Mouse (Mus musculus): ENCODE measurements around the gene Zfp385b. TPM values are rescaled to one million over a fixed set of nuclear protein-coding genes. Genes with fewer than 3 reads are reported as not detected.

The Zfp385b gene
- polyA plus RNA-seq, 1 experiment: 8.8 TPM

DNA sequence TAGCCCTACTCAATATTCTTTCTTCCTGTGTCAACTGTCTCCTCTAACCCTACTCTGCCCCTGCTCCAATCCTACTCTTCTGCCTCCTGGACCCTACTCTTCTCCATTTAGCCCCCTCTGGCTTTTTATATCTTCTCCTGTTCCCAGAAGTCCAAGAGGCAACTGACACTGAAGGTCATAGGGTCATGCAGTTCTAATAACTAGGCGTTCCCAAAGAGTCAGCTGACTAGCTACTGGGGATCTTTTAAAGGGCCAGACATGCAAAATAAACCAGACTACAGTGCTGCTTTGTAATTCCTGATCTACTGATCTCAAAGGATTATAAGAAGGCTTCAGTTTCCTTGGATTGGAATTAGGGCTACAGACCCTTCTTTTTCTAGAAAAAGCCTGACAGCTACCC lies 276.1 kb downstream of the Zfp385b start:
- Histone ChIP-seq H3K4me3 (ENCODE audit: control insufficient read depth, low read depth, low read length) (no peak overlapping the region), H3K36me3 (ENCODE audit: control insufficient read depth, insufficient read depth, low read length) (no peaks in the 10 kb centered on the region), H3K27me3 (ENCODE audit: control insufficient read depth, insufficient read depth, low read length) (no peaks in the 10 kb centered on the region), H3K4me1 (ENCODE audit: control insufficient read depth, insufficient read depth, low read length) (no peaks in the 10 kb centered on the region), H3K27ac (ENCODE audit: control insufficient read depth, insufficient read depth, low read depth, low read length) (no peak overlapping the region)
- TF ChIP-seq CTCF (IDR thresholded peaks at IDR 0.05; ENCODE audit: control insufficient read depth, insufficient read depth, insufficient replicate concordance, low read depth, low read length) (no peak), POLR2A (IDR thresholded peaks at IDR 0.05; ENCODE audit: control insufficient read depth, low read depth, low read length) (no peak)

DNA sequence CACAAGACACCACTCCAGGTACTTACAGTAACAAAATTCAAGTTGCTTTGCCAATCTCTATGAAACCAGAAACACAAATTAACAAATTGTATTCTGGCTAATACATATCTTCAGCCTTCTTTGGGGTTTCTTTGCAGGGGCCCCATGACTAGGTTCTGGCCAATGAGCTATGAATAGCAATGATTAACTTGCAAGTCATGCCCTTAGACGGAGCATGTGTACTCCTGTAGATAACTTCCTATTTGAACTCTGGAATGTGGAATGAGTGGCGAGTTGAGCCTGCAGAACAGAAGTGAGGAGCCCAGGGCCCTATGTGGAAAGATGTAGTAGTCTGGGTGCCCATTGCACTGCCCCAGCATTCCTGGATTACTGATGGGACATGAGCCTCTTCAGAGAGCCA lies 276.8 kb downstream of the Zfp385b start:
- Histone ChIP-seq H3K36me3 (ENCODE audit: control insufficient read depth, insufficient read depth, low read length) (no peaks in the 10 kb centered on the region), H3K4me1 (ENCODE audit: control insufficient read depth, insufficient read depth, low read length) (no peaks in the 10 kb centered on the region), H3K4me3 (ENCODE audit: control insufficient read depth, low read depth, low read length) (no peak overlapping the region), H3K27ac (ENCODE audit: control insufficient read depth, insufficient read depth, low read depth, low read length) (no peak overlapping the region), H3K27me3 (ENCODE audit: control insufficient read depth, insufficient read depth, low read length) (no peaks in the 10 kb centered on the region)
- no peak for TF ChIP-seq POLR2A (IDR thresholded peaks at IDR 0.05; ENCODE audit: control insufficient read depth, low read depth, low read length)
- TF ChIP-seq CTCF (IDR thresholded peaks at IDR 0.05; ENCODE audit: control insufficient read depth, insufficient read depth, insufficient replicate concordance, low read depth, low read length): no peak

DNA sequence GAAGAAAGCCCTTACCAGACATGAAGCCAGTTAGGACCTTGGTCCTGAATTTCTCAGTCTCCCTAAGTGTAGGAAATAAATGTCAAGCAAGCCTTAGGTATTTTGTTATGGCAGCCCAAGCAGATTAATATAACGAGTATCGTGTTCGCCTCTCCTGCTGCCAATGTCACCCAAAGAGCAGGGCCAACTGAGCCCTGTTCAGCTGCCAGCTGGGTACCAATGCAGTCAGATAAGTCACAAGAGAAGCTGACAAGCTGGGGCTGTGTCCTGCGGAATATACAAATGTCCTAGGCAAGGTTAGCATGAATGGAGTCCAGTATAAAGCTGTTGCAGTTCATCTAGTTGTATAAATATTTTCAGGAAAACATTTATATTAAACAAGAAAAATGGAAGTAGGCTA lies 277.8 kb downstream of the Zfp385b start:
- Histone ChIP-seq H3K4me3 (ENCODE audit: control insufficient read depth, low read depth, low read length) (no peak overlapping the region), H3K27me3 (ENCODE audit: control insufficient read depth, insufficient read depth, low read length) (no peaks in the 10 kb centered on the region), H3K36me3 (ENCODE audit: control insufficient read depth, insufficient read depth, low read length) (no peaks in the 10 kb centered on the region), H3K4me1 (ENCODE audit: control insufficient read depth, insufficient read depth, low read length) (no peaks in the 10 kb centered on the region), H3K27ac (ENCODE audit: control insufficient read depth, insufficient read depth, low read depth, low read length) (no peak overlapping the region)
- TF ChIP-seq POLR2A (IDR thresholded peaks at IDR 0.05; ENCODE audit: control insufficient read depth, low read depth, low read length) (no peak), CTCF (IDR thresholded peaks at IDR 0.05; ENCODE audit: control insufficient read depth, insufficient read depth, insufficient replicate concordance, low read depth, low read length) (no peak)

DNA sequence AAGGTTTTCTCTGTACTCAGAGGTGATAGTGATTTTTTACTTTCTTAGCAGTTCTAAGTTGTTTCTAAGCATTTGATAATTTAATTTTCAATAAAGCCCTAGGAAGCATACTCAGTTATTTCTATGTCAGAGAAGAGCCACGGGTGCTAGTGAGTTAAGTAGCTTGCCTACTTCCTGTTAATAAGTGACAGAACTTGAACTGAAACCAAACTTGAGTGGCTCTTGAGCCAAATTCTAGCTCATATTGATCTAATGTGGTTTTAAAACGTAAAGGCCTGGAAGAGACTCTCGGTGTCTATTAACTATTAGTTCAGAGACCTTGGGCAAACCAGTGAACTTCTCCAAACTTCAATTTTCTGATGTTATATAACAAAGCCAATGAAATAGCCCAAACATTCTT lies 278.6 kb downstream of the Zfp385b start:
- H3K27ac ChIP-seq (ENCODE audit: control insufficient read depth, insufficient read depth, low read depth, low read length): no peak overlapping the region

DNA sequence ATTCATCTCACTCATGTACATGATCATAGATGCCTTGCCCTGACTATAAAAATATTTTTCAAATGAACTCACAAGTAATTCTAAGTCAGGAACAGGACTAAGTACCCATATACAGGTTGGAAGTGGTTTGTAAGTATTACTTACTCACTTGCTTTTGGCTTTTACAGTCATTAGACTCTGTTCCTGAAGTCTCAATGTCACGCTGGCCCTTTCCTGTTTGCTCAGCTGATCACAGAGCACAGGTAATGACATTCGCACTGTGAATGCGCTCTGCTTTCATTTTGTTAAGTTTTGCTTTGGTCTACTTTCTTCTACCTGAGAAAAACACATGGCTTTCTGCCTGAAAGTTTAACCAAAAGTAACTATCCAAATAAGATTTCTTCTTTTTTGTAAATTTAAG lies 282.9 kb downstream of the Zfp385b start:
- H3K27me3 ChIP-seq (ENCODE audit: control insufficient read depth, insufficient read depth, low read length): no peaks in the 10 kb centered on the region
- H3K4me3 ChIP-seq (ENCODE audit: control insufficient read depth, low read depth, low read length): no peak overlapping the region
- no peaks in the 10 kb centered on the region for H3K36me3 ChIP-seq (ENCODE audit: control insufficient read depth, insufficient read depth, low read length)
- TF ChIP-seq CTCF (IDR thresholded peaks at IDR 0.05; ENCODE audit: control insufficient read depth, insufficient read depth, insufficient replicate concordance, low read depth, low read length): no peak
- TF ChIP-seq POLR2A (IDR thresholded peaks at IDR 0.05; ENCODE audit: control insufficient read depth, low read depth, low read length): no peak
- no peaks in the 10 kb centered on the region for H3K4me1 ChIP-seq (ENCODE audit: control insufficient read depth, insufficient read depth, low read length)
- no peak overlapping the region for H3K27ac ChIP-seq (ENCODE audit: control insufficient read depth, insufficient read depth, low read depth, low read length)

More for the DNA sequence above, 278.6 kb downstream of the Zfp385b start:
- Histone ChIP-seq H3K36me3 (ENCODE audit: control insufficient read depth, insufficient read depth, low read length) (no peaks in the 10 kb centered on the region), H3K4me3 (ENCODE audit: control insufficient read depth, low read depth, low read length) (no peak overlapping the region), H3K27me3 (ENCODE audit: control insufficient read depth, insufficient read depth, low read length) (no peaks in the 10 kb centered on the region), H3K4me1 (ENCODE audit: control insufficient read depth, insufficient read depth, low read length) (no peaks in the 10 kb centered on the region)
- no peak for TF ChIP-seq POLR2A (IDR thresholded peaks at IDR 0.05; ENCODE audit: control insufficient read depth, low read depth, low read length)
- TF ChIP-seq CTCF (IDR thresholded peaks at IDR 0.05; ENCODE audit: control insufficient read depth, insufficient read depth, insufficient replicate concordance, low read depth, low read length): no peak

DNA sequence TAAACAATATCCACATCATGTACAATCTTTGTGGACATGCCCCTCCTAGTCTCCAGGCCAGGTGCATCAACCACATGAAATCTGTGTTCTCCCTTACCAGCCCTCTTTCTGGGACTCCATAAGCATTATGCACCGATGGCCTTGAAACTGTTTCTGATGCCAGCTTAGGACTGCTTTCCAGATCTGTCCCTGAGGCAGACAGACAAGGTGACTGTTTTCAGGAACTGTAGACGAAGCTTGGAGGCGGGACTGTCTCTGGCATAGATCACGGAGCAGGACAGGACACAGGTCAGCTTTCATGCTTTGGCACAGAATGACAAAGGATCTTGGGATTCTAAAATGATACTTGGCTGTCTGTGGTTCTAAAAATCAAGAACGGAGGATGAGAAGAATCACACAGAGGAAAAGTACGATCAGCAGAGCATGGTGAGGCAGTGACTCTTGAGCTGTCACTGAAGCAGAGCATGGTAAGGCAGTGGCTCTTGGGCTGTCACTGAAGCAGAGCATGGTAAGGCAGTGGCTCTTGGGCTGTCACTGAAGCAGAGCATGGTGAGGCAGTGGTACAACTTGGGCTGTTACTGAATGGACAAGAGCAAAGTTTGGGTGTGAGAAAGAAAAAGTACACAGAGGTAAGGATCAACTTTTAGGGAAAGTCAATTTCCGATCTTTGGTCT lies 291.2 kb downstream of the Zfp385b start:
- Histone ChIP-seq H3K27ac (ENCODE audit: control insufficient read depth, insufficient read depth, low read depth, low read length) (no peak overlapping the region), H3K4me1 (ENCODE audit: control insufficient read depth, insufficient read depth, low read length) (no peaks in the 10 kb centered on the region), H3K36me3 (ENCODE audit: control insufficient read depth, insufficient read depth, low read length) (no peaks in the 10 kb centered on the region), H3K27me3 (ENCODE audit: control insufficient read depth, insufficient read depth, low read length) (no peaks in the 10 kb centered on the region), H3K4me3 (ENCODE audit: control insufficient read depth, low read depth, low read length) (no peak overlapping the region)
- TF ChIP-seq POLR2A (IDR thresholded peaks at IDR 0.05; ENCODE audit: control insufficient read depth, low read depth, low read length): no peak
- TF ChIP-seq CTCF (IDR thresholded peaks at IDR 0.05; ENCODE audit: control insufficient read depth, insufficient read depth, insufficient replicate concordance, low read depth, low read length): no peak

DNA sequence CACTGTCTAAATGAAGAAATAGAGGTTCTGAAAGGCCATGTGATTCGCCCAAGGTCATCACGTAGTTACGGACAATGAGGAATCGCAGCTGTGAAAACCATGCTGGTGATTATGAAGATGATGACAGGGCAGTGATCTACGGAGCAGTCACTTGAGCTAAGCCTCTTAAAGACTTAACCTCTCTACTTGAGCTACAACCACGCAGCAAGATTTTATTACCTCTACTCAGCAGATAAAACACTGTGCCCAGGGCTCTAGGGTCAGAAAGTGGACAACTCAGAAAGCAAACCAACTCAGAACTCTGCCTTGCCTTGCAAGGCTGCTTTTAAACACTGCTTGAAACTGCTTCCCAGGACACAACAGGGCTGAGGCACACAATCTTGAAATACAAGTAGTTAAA lies 291.8 kb downstream of the Zfp385b start:
- no peaks in the 10 kb centered on the region for H3K27me3 ChIP-seq (ENCODE audit: control insufficient read depth, insufficient read depth, low read length)
- H3K4me1 ChIP-seq (ENCODE audit: control insufficient read depth, insufficient read depth, low read length): no peaks in the 10 kb centered on the region
- no peak overlapping the region for H3K27ac ChIP-seq (ENCODE audit: control insufficient read depth, insufficient read depth, low read depth, low read length)
- no peaks in the 10 kb centered on the region for H3K36me3 ChIP-seq (ENCODE audit: control insufficient read depth, insufficient read depth, low read length)
- TF ChIP-seq POLR2A (IDR thresholded peaks at IDR 0.05; ENCODE audit: control insufficient read depth, low read depth, low read length) (no peak), CTCF (IDR thresholded peaks at IDR 0.05; ENCODE audit: control insufficient read depth, insufficient read depth, insufficient replicate concordance, low read depth, low read length) (no peak)
- H3K4me3 ChIP-seq (ENCODE audit: control insufficient read depth, low read depth, low read length): no peak overlapping the region
